Mouse (Mus musculus): ENCODE data around the gene Ddx39. TPM values are rescaled to one million over a fixed set of nuclear protein-coding genes. Genes with fewer than 3 reads are reported as not detected.

Gene Ddx39
- polyA plus RNA-seq, 1 experiment from 2014 or later, result 154 TPM

DNA sequence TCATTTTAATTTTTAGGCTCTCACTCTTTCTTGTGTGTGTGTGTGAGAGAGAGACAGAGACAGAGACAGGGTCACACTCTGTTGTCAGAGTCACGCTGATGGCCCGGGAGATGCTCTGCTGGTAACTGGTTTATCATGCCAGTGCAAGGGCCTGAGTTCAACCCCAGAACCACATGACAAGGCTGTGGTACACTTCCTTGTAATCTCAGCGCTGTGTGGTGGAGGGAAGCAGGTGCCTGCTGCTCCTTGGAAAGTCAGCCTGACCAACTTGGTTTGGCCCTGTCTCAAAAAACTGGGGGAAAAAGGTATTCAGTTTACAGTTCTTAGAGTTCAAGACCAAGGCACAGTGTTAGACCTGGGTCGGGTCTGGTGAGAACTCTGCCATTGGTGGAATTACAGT is 52.5 kb downstream of the Ddx39 start:
- no peak overlapping the region for H3K4me3 ChIP-seq (replicated peaks; ENCODE audit: low read length)
- no peak overlapping the region for H3K4me2 ChIP-seq (ENCODE audit: low read depth, low read length)
- peaks cover 17% of the 10 kb centered on the region for H3K4me1 ChIP-seq (ENCODE audit: control insufficient read depth, insufficient read depth, low read length)
- no peak for ATAC-seq (ENCODE audit: insufficient read depth, low FRiP score)
- no peak overlapping the region for H3K9ac ChIP-seq (ENCODE audit: low read length)
- no peaks in the 10 kb centered on the region for H3K27me3 ChIP-seq (ENCODE audit: control insufficient read depth, insufficient read depth, low read length)
- H3K9me3 ChIP-seq (replicated peaks; ENCODE audit: control insufficient read depth, low read length), result no peaks in the 10 kb centered on the region; the same call in 1 of the 2 replicates
- H3K27ac ChIP-seq (ENCODE audit: low read length), result no peak overlapping the region
- WGBS, result 85% methylated on average over 4 of the region's 4 CpGs
- H3K36me3 ChIP-seq (ENCODE audit: control insufficient read depth, insufficient read depth, low read length), result no peaks in the 10 kb centered on the region

- Histone ChIP-seq H3K36me3 (ENCODE audit: control insufficient read depth, insufficient read depth, low read length) (no peaks in the 10 kb centered on the region), H3K4me2 (ENCODE audit: low read depth, low read length) (no peak overlapping the region), H3K9ac (ENCODE audit: low read length) (no peak overlapping the region), H3K4me1 (ENCODE audit: control insufficient read depth, insufficient read depth, low read length) (peaks cover 24% of the 10 kb centered on the region), H3K9me3 (replicated peaks; ENCODE audit: control insufficient read depth, low read length) (no peaks in the 10 kb centered on the region; the same call in 1 of the 2 replicates), H3K27ac (ENCODE audit: low read length) (peak overlapping the region; percentile 91), H3K4me3 (replicated peaks; ENCODE audit: low read length) (no peak overlapping the region), H3K27me3 (ENCODE audit: control insufficient read depth, insufficient read depth, low read length) (no peaks in the 10 kb centered on the region)
- 17% methylated on average over 5 of the region's 5 CpGs for WGBS
- peak; percentile 72 for ATAC-seq (ENCODE audit: insufficient read depth, low FRiP score)
Observed at GRCm38 (mm10) chr8:83768526-83768925, 53.5 kb downstream of the Ddx39 start.

DNA sequence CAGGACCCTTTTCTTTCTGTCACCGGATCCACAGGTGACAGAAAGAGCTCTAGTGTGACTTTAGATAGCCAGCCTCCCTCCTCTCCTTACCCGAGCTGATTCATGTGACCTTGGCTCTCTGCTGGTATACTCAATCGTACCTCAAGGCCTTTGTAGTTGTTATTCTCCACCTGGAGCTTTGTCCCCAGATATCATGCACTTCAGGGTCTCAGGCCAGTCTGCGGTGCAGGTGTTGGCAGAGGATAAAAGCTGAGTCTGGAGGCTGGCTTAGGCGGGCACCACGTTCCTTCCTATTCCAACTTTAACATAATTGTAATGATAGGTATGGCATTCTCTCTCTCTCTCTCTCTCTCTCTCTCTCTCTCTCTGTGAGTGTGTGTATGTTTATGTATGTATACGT is 54.7 kb downstream of the Ddx39 start:
- peaks cover 25% of the 10 kb centered on the region for H3K4me1 ChIP-seq (ENCODE audit: control insufficient read depth, insufficient read depth, low read length)
- H3K27me3 ChIP-seq (ENCODE audit: control insufficient read depth, insufficient read depth, low read length), result no peaks in the 10 kb centered on the region
- H3K36me3 ChIP-seq (ENCODE audit: control insufficient read depth, insufficient read depth, low read length), result no peaks in the 10 kb centered on the region
- WGBS, result 69% methylated on average over 7 of the region's 7 CpGs
- no peaks in the 10 kb centered on the region; the same call in 1 of the 2 replicates for H3K9me3 ChIP-seq (replicated peaks; ENCODE audit: control insufficient read depth, low read length)
- H3K9ac ChIP-seq (ENCODE audit: low read length), result no peak overlapping the region
- peak overlapping the region; percentile 91 for H3K27ac ChIP-seq (ENCODE audit: low read length)
- H3K4me2 ChIP-seq (ENCODE audit: low read depth, low read length), result no peak overlapping the region
- ATAC-seq (ENCODE audit: insufficient read depth, low FRiP score), result no peak
- H3K4me3 ChIP-seq (replicated peaks; ENCODE audit: low read length), result no peak overlapping the region

DNA sequence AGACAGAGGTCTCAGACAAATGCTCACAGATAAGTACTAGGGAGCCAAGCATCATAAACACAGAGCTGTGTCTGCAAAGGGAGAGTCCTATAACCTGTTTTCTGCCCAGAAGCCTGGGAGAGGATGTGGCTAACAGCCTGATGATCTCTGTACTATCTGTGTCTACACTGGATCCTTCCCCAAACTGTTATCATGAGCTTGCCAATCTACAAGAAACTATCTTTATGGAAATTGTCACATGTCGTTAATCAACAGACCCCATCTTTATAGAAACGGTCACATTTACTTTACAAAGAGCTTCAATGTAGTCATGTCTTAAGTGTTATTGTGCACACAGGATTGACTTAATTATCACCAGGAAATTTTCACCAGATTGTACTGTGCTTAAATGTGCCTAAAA is 55.7 kb downstream of the Ddx39 start:
- Histone ChIP-seq H3K4me3 (replicated peaks; ENCODE audit: low read length) (no peak overlapping the region), H3K9ac (ENCODE audit: low read length) (no peak overlapping the region), H3K27ac (ENCODE audit: low read length) (no peak overlapping the region), H3K9me3 (replicated peaks; ENCODE audit: control insufficient read depth, low read length) (no peaks in the 10 kb centered on the region; the same call in 1 of the 2 replicates), H3K27me3 (ENCODE audit: control insufficient read depth, insufficient read depth, low read length) (no peaks in the 10 kb centered on the region), H3K4me1 (ENCODE audit: control insufficient read depth, insufficient read depth, low read length) (peaks cover 25% of the 10 kb centered on the region), H3K4me2 (ENCODE audit: low read depth, low read length) (no peak overlapping the region), H3K36me3 (ENCODE audit: control insufficient read depth, insufficient read depth, low read length) (no peaks in the 10 kb centered on the region)
- 78% methylated on average over 2 of the region's 2 CpGs for WGBS
- no peak for ATAC-seq (ENCODE audit: insufficient read depth, low FRiP score)

DNA sequence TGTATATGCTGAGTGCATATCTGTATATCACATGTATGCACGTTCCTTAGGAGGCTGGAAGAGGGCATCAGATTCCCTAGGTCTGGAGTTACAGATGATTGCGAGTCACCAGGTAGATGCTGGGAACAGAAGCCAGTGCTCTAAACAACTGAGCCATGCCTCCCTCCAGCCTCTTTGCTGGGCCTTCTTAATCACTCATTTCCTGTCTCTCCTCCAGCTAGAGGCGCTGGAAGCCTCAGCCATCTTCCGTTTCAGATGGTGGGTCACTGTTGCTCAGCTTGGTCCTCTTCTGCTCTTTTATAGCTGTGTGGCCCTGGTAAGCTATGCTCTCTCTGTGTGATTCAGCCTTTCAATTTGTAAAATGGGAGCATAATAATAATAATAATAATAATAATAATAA is 56.8 kb downstream of the Ddx39 start:
- no peak overlapping the region for H3K4me2 ChIP-seq (ENCODE audit: low read depth, low read length)
- no peak overlapping the region for H3K4me3 ChIP-seq (replicated peaks; ENCODE audit: low read length)
- H3K9me3 ChIP-seq (replicated peaks; ENCODE audit: control insufficient read depth, low read length), result no peaks in the 10 kb centered on the region; the same call in 1 of the 2 replicates
- H3K4me1 ChIP-seq (ENCODE audit: control insufficient read depth, insufficient read depth, low read length), result peaks cover 25% of the 10 kb centered on the region
- no peak for ATAC-seq (ENCODE audit: insufficient read depth, low FRiP score)
- no peak overlapping the region for H3K9ac ChIP-seq (ENCODE audit: low read length)
- H3K27ac ChIP-seq (ENCODE audit: low read length), result no peak overlapping the region
- no peaks in the 10 kb centered on the region for H3K27me3 ChIP-seq (ENCODE audit: control insufficient read depth, insufficient read depth, low read length)
- 45% methylated on average over 4 of the region's 4 CpGs for WGBS
- H3K36me3 ChIP-seq (ENCODE audit: control insufficient read depth, insufficient read depth, low read length), result no peaks in the 10 kb centered on the region

- Histone ChIP-seq H3K4me3 (replicated peaks; ENCODE audit: low read length) (peak overlapping the region; percentile 48), H3K36me3 (ENCODE audit: control insufficient read depth, insufficient read depth, low read length) (no peaks in the 10 kb centered on the region), H3K9me3 (replicated peaks; ENCODE audit: control insufficient read depth, low read length) (no peaks in the 10 kb centered on the region), H3K4me1 (ENCODE audit: control insufficient read depth, insufficient read depth, low read length) (peaks cover 25% of the 10 kb centered on the region), H3K9ac (ENCODE audit: low read length) (peak overlapping the region; percentile 63), H3K27ac (ENCODE audit: low read length) (peak overlapping the region; percentile 60), H3K4me2 (ENCODE audit: low read depth, low read length) (peak overlapping the region; percentile 76), H3K27me3 (ENCODE audit: control insufficient read depth, insufficient read depth, low read length) (no peaks in the 10 kb centered on the region)
- ATAC-seq (ENCODE audit: insufficient read depth, low FRiP score), result peak; percentile 69; the same call in 1 of the 2 replicates
- WGBS, result 15% methylated on average over 25 of the region's 25 CpGs
Observed at GRCm38 (mm10) chr8:83772701-83773451, 57.9 kb downstream of the Ddx39 start.

DNA sequence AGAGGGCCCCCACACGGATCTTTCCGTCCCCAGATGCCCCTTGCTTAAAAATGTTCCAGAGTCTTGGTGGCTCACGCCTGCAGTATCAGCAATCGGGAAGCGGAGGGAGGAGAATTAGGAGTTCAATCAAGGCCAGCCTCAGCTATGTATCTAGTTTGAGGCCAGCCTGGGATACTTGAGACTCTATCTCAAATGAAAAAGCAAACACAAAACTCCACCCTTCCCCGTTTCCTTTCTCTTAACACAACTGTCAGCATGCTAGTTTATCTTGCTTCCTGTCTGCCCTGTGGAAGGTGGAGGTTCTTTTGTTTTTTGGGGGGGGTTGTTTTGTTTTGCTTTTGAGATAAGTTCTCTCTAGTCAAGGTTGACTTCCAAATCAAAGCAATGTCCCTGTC is 58.5 kb downstream of the Ddx39 start:
- peaks cover 23% of the 10 kb centered on the region for H3K4me1 ChIP-seq (ENCODE audit: control insufficient read depth, insufficient read depth, low read length)
- 33% methylated on average over 6 of the region's 6 CpGs for WGBS
- H3K9ac ChIP-seq (ENCODE audit: low read length), result peak overlapping the region; percentile 54
- H3K27me3 ChIP-seq (ENCODE audit: control insufficient read depth, insufficient read depth, low read length), result no peaks in the 10 kb centered on the region
- H3K4me3 ChIP-seq (replicated peaks; ENCODE audit: low read length), result peak overlapping the region; percentile 48
- no peak for ATAC-seq (ENCODE audit: insufficient read depth, low FRiP score)
- peak overlapping the region; percentile 76 for H3K4me2 ChIP-seq (ENCODE audit: low read depth, low read length)
- H3K9me3 ChIP-seq (replicated peaks; ENCODE audit: control insufficient read depth, low read length), result no peaks in the 10 kb centered on the region
- H3K36me3 ChIP-seq (ENCODE audit: control insufficient read depth, insufficient read depth, low read length), result no peaks in the 10 kb centered on the region
- H3K27ac ChIP-seq (ENCODE audit: low read length), result peak overlapping the region; percentile 60

DNA sequence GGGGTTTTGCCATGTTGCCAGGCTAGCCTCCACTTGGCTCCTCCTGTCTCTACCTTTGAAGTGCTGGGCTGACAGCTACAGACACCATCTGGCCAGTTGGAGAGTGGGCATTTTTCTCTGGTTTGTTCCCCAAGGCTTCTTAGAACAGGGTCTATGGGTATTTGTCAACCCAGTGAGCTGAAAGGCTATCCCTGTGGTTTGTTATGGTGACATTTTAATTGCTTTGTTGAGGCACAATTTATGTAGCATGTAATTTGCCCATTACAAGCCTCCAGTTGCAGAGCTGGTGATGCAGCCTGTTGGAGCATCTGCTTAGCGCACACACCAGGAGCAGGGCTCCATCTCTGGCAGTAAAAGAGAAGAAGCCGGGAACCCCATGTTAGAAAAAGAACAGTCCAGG is 59.2 kb downstream of the Ddx39 start:
- no peak overlapping the region for H3K4me3 ChIP-seq (replicated peaks; ENCODE audit: low read length)
- H3K4me1 ChIP-seq (ENCODE audit: control insufficient read depth, insufficient read depth, low read length), result peaks cover 21% of the 10 kb centered on the region
- H3K4me2 ChIP-seq (ENCODE audit: low read depth, low read length), result no peak overlapping the region
- no peak overlapping the region for H3K9ac ChIP-seq (ENCODE audit: low read length)
- WGBS, result 92% methylated on average over 2 of the region's 2 CpGs
- H3K36me3 ChIP-seq (ENCODE audit: control insufficient read depth, insufficient read depth, low read length), result no peaks in the 10 kb centered on the region
- no peak for ATAC-seq (ENCODE audit: insufficient read depth, low FRiP score)
- H3K9me3 ChIP-seq (replicated peaks; ENCODE audit: control insufficient read depth, low read length), result no peaks in the 10 kb centered on the region
- H3K27me3 ChIP-seq (ENCODE audit: control insufficient read depth, insufficient read depth, low read length), result no peaks in the 10 kb centered on the region
- H3K27ac ChIP-seq (ENCODE audit: low read length), result no peak overlapping the region
